Mouse (Mus musculus): ENCODE results near the gene Epc2.

DNA sequence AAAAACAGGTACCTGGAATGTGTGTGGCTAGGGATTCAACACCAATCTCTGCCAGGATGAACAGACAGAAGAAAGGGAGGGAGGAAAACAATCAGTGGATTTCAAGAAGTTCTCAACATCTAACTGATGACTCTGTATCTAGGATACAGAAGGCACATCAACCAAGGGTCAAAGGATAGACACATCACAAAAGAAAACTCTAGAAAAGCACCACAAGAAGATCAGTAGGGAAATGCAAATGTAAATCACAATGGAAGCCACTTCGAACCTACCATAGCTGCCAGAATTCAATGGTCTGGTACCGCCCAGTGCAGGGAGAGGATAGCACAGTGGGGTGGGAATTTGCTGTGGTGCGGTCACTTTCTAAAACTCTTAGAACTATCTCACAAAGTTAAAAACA, 122.0 kb downstream of the Epc2 start:
- TF ChIP-seq CHD2 (IDR thresholded peaks at IDR 0.05; ENCODE audit: low read depth, low read length) (no peak), MAFK (IDR thresholded peaks at IDR 0.05; ENCODE audit: insufficient read depth, low read depth, low read length) (no peak), HCFC1 (IDR thresholded peaks at IDR 0.05; ENCODE audit: borderline replicate concordance, insufficient read depth, low read length) (no peak), ZC3H11A (IDR thresholded peaks at IDR 0.05; ENCODE audit: borderline replicate concordance, low read depth, low read length) (no peak), ZNF384 (IDR thresholded peaks at IDR 0.05; ENCODE audit: low read depth, low read length) (no peak)

All from ES-E14 (cell line).